Mouse (Mus musculus) CH12.LX (cell line): ENCODE results near the gene Lurap1. TPM values are rescaled to one million over a fixed set of nuclear protein-coding genes. Genes with fewer than 3 reads are reported as not detected.

Source experiments
- DNase-seq: peaks from one replicate; pipeline ENCODE4 v3.0.0-alpha.2; 2013; ENCODE audit errors: extremely low read depth
- H3K27ac ChIP-seq: 2 replicates; pipeline ENCODE4 v1.5.1; 2012; ENCODE audit warnings: low read depth, mild to moderate bottlenecking, control low read depth, moderate library complexity; ENCODE audit not compliant: insufficient read depth
- H3K27me3 ChIP-seq: replicated peaks from 2 replicates; pipeline ENCODE3; 2012; ENCODE audit warnings: inconsistent platforms
- H3K36me3 ChIP-seq, 2 experiments: replicated peaks in 1 of 2; 2 replicates each; pipeline versions ENCODE3 to v1.6.1; 2012; ENCODE audit warnings: inconsistent platforms in 1 of 2, low read length in 1 of 2, mild to moderate bottlenecking in 1 of 2, mixed read lengths in 1 of 2, moderate library complexity in 1 of 2; ENCODE audit not compliant: control insufficient read depth in 1 of 2, insufficient read depth in 1 of 2
- H3K4me1 ChIP-seq, 2 experiments: 2 replicates each; pipeline ENCODE4 v1.6.1; 2012; ENCODE audit warnings: inconsistent platforms in 1 of 2, moderate library complexity in 1 of 2; ENCODE audit not compliant: insufficient read depth in 2 of 2, control insufficient read depth in 1 of 2
- H3K4me2 ChIP-seq: 2 replicates; pipeline ENCODE4 v1.6.1; 2012; ENCODE audit warnings: low read depth, mild to moderate bottlenecking, control low read depth; ENCODE audit not compliant: poor library complexity, insufficient read depth, severe bottlenecking
- H3K4me3 ChIP-seq, 3 experiments: fragments of 150-350 bp in 1 of 3; sonication (generic) in 1 of 3; replicated peaks in 1 of 3; 2 replicates each; pipeline versions ENCODE3 to v1.5.1; 2011 to 2012; ENCODE audit warnings: low read depth in 2 of 3, low read length in 2 of 3, mild to moderate bottlenecking in 2 of 3, moderate library complexity in 2 of 3, control low read depth in 1 of 3, improper control_type of control experiment in 1 of 3, inconsistent platforms in 1 of 3, mixed read lengths in 1 of 3; ENCODE audit not compliant: poor library complexity in 1 of 3
- H3K79me2 ChIP-seq: replicated peaks from 2 replicates; pipeline ENCODE4 v1.6.1; 2012; ENCODE audit warnings: mild to moderate bottlenecking, moderate library complexity; ENCODE audit not compliant: control insufficient read depth, poor library complexity, insufficient read depth, severe bottlenecking; ENCODE audit errors: extremely low read depth
- H3K9ac ChIP-seq: 2 replicates; pipeline ENCODE4 v1.6.1; 2012; ENCODE audit warnings: low read depth, mild to moderate bottlenecking, control low read depth, moderate library complexity; ENCODE audit not compliant: insufficient read depth
- H3K9me3 ChIP-seq: replicated peaks from 2 replicates; pipeline ENCODE3; 2012; ENCODE audit warnings: low read length, inconsistent platforms, mixed read lengths
- BHLHE40 ChIP-seq: IDR thresholded peaks from 2 replicates; pipeline ENCODE4 v1.6.1; 2011; ENCODE audit warnings: mild to moderate bottlenecking, low read depth, low read length, improper control_type of control experiment
- CHD1 ChIP-seq: IDR thresholded peaks from 2 replicates; pipeline ENCODE4 v1.6.1; 2012; ENCODE audit warnings: low read depth, low read length, improper control_type of control experiment, inconsistent platforms
- CHD2 ChIP-seq: IDR thresholded peaks from 2 replicates; pipeline ENCODE4 v1.6.1; 2011; ENCODE audit warnings: low read length, improper control_type of control experiment
- CTCF ChIP-seq, 2 experiments: IDR thresholded peaks in 1 of 2; conservative IDR thresholded peaks in 1 of 2; 2 replicates each; pipeline ENCODE4 v1.5.1; 2011 to 2012; ENCODE audit warnings: low read depth in 2 of 2, low read length in 2 of 2, improper control_type of control experiment in 1 of 2, inconsistent platforms in 1 of 2, mild to moderate bottlenecking in 1 of 2, moderate library complexity in 1 of 2
- E2F4 ChIP-seq: IDR thresholded peaks from 2 replicates; pipeline ENCODE4 v1.6.1; 2011; ENCODE audit warnings: low read depth, low read length, improper control_type of control experiment; ENCODE audit not compliant: insufficient replicate concordance
- GABPA ChIP-seq: IDR thresholded peaks from 2 replicates; pipeline ENCODE4 v1.6.1; 2012; ENCODE audit warnings: low read depth, low read length, improper control_type of control experiment, inconsistent platforms; ENCODE audit not compliant: insufficient replicate concordance
- HCFC1 ChIP-seq: IDR thresholded peaks from 2 replicates; pipeline ENCODE4 v1.6.1; 2012; ENCODE audit warnings: low read depth, mild to moderate bottlenecking, inconsistent platforms, low read length, improper control_type of control experiment
- IRF4 ChIP-seq: IDR thresholded peaks from 2 replicates; pipeline ENCODE4 v1.6.1; 2014; ENCODE audit warnings: low read depth, mild to moderate bottlenecking, inconsistent platforms, low read length, improper control_type of control experiment
- JUN ChIP-seq: IDR thresholded peaks from 2 replicates; pipeline ENCODE4 v1.6.1; 2011; ENCODE audit warnings: low read depth, mild to moderate bottlenecking, low read length, improper control_type of control experiment, moderate library complexity; ENCODE audit not compliant: insufficient read depth
- JUND ChIP-seq: conservative IDR thresholded peaks from 2 replicates; pipeline ENCODE4 v1.6.1; 2011; ENCODE audit warnings: low read depth, low read length, improper control_type of control experiment
- KAT2A ChIP-seq: IDR thresholded peaks from 2 replicates; pipeline ENCODE4 v1.6.1; 2012; ENCODE audit warnings: low read length, improper control_type of control experiment, inconsistent platforms; ENCODE audit not compliant: insufficient replicate concordance
- MAX ChIP-seq: IDR thresholded peaks from 2 replicates; pipeline ENCODE4 v1.6.1; 2011; ENCODE audit warnings: low read length, improper control_type of control experiment
- MEF2A ChIP-seq: IDR thresholded peaks from 2 replicates; pipeline ENCODE4 v1.6.1; 2014; ENCODE audit warnings: low read depth, mild to moderate bottlenecking, inconsistent platforms, low read length, improper control_type of control experiment, borderline replicate concordance
- MXI1 ChIP-seq: IDR thresholded peaks from 2 replicates; pipeline ENCODE4 v1.6.1; 2011; ENCODE audit warnings: mild to moderate bottlenecking, low read depth, low read length, improper control_type of control experiment
- POLR2A ChIP-seq: IDR thresholded peaks from 2 replicates; pipeline ENCODE4 v1.6.1; 2011; ENCODE audit warnings: low read depth, mild to moderate bottlenecking, improper control_type of control experiment, low read length
- POLR2AphosphoS2 ChIP-seq: IDR thresholded peaks from 2 replicates; pipeline ENCODE4 v1.6.1; 2011; ENCODE audit warnings: low read depth, low read length, improper control_type of control experiment
- RAD21 ChIP-seq: IDR thresholded peaks from 2 replicates; pipeline ENCODE4 v1.6.1; 2011; ENCODE audit warnings: low read depth, mild to moderate bottlenecking, low read length, improper control_type of control experiment, moderate library complexity
- RCOR1 ChIP-seq: conservative IDR thresholded peaks from 2 replicates; pipeline ENCODE4 v1.6.1; 2012; ENCODE audit warnings: low read depth, mild to moderate bottlenecking, inconsistent platforms, low read length, improper control_type of control experiment
- SMC3 ChIP-seq: IDR thresholded peaks from 2 replicates; pipeline ENCODE4 v1.6.1; 2011; ENCODE audit warnings: low read depth, low read length, improper control_type of control experiment
- TBP ChIP-seq: conservative IDR thresholded peaks from 2 replicates; pipeline ENCODE4 v1.6.1; 2011; ENCODE audit warnings: low read depth, low read length, improper control_type of control experiment
- TCF12 ChIP-seq: IDR thresholded peaks from 2 replicates; pipeline ENCODE4 v1.6.1; 2014; ENCODE audit warnings: low read depth, mild to moderate bottlenecking, inconsistent platforms, low read length, improper control_type of control experiment
- USF1 ChIP-seq: IDR thresholded peaks from 2 replicates; pipeline ENCODE4 v1.6.1; 2014; ENCODE audit warnings: low read depth, mild to moderate bottlenecking, inconsistent platforms, low read length, improper control_type of control experiment
- USF2 ChIP-seq: conservative IDR thresholded peaks from 2 replicates; pipeline ENCODE4 v1.6.1; 2011; ENCODE audit warnings: low read depth, low read length, improper control_type of control experiment
- ZC3H11A ChIP-seq: IDR thresholded peaks from 2 replicates; pipeline ENCODE4 v1.6.1; 2012; ENCODE audit warnings: low read depth, mild to moderate bottlenecking, inconsistent platforms, low read length, improper control_type of control experiment
- ZMIZ1 ChIP-seq: IDR thresholded peaks from 2 replicates; pipeline ENCODE4 v1.6.1; 2012; ENCODE audit warnings: low read depth, mild to moderate bottlenecking, inconsistent platforms, low read length, improper control_type of control experiment
- ZNF384 ChIP-seq: IDR thresholded peaks from 2 replicates; pipeline ENCODE4 v1.6.1; 2012; ENCODE audit warnings: low read depth, low read length, improper control_type of control experiment, inconsistent platforms
- dilution Hi-C: fragments of 300-500 bp; cut with MboI; formaldehyde crosslinking; loops from 2 replicates; pipeline ENCODE4 v1.14.3; 2020; ENCODE audit warnings: low sequenced_read_pairs; ENCODE audit not compliant: extremely low pct_unique_long_range_greater_than_20kb, extremely low pct_ligation_motif_present
- in situ Hi-C: fragments of 300-500 bp; cut with MboI; formaldehyde crosslinking; loops from 3 replicates; pipeline ENCODE4 v1.14.3; 2019; ENCODE audit warnings: low sequenced_read_pairs, low pct_ligation_motif_present, low pct_unique_long_range_greater_than_20kb, mixed read lengths
- polyA plus RNA-seq: library from polyadenylated mRNA; unstranded; fragments of >175 nt; gene quantifications from 2 replicates; pipeline ENCODE4 v1.2.1, GENCODE M21; 2012; ENCODE audit warnings: low read depth; ENCODE audit not compliant: insufficient read length
- total RNA-seq, 2 experiments: library from RNA; depleted of rRNA; stranded (reverse); fragments of 300-350 nt in 1 of 2; fragments of >200 nt in 1 of 2; gene quantifications; 2 replicates each; pipeline ENCODE4 v1.2.3; 2012 to 2014

Gene Lurap1
- total and polyA plus RNA-seq, 3 experiments: 0.10 TPM; not detected in 2

GRCm38 (mm10) chr4:116134990-116135389, 16.1 kb downstream of the Lurap1 start:
- dilution Hi-C loops (no loop called here), in situ Hi-C loops (no loop called here)
- peak; percentile 55 for DNase-seq
- Histone ChIP-seq H3K9ac (no peak overlapping the region), H3K9me3 (no peaks in the 10 kb centered on the region), H3K27me3 (no peaks in the 10 kb centered on the region), H3K4me3 (no peak overlapping the region), H3K4me1 (peaks cover 6 to 36% of the 10 kb centered on the region in 2 experiments), H3K4me2 (no peak overlapping the region), H3K36me3 (peaks cover 0 to 19% of the 10 kb centered on the region in 2 experiments), H3K27ac (no peak overlapping the region), H3K79me2 (no peaks in the 10 kb centered on the region)
- TF ChIP-seq E2F4: no peak
- no peak for TF ChIP-seq MXI1
- no peak for TF ChIP-seq BHLHE40
- TF ChIP-seq HCFC1: no peak
- TF ChIP-seq KAT2A: no peak
- no peak for TF ChIP-seq TCF12
- no peak for TF ChIP-seq GABPA
- TF ChIP-seq JUN: no peak
- TF ChIP-seq ZC3H11A: peak; percentile 35; the same call in 1 of the 2 replicates
- TF ChIP-seq ZMIZ1: no peak
- TF ChIP-seq CHD1: no peak
- TF ChIP-seq SMC3: peak; percentile 77
- TF ChIP-seq USF2: no peak
- TF ChIP-seq TBP: no peak
- TF ChIP-seq JUND: no peak
- peak; percentile 91 for TF ChIP-seq RAD21
- peak; percentile 77 to 90 for TF ChIP-seq CTCF (conservative IDR thresholded peaks at IDR 0.05 in 1 of 2, IDR thresholded peaks at IDR 0.05 in 1 of 2; ENCODE audit: low read depth in 2 of 2, low read length in 2 of 2)
- no peak for TF ChIP-seq IRF4
- TF ChIP-seq POLR2AphosphoS2: no peak
- TF ChIP-seq RCOR1: no peak
- TF ChIP-seq MAX: no peak
- TF ChIP-seq ZNF384: peak; percentile 85

GRCm38 (mm10) chr4:116133126-116133525, 18.0 kb downstream of the Lurap1 start:
- H3K9me3 ChIP-seq: no peaks in the 10 kb centered on the region
- H3K9ac ChIP-seq: no peak overlapping the region
- no peak for DNase-seq

More at GRCm38 (mm10) chr4:116133126-116133525, 18.0 kb downstream of the Lurap1 start:
- Histone ChIP-seq H3K4me3 (no peak overlapping the region), H3K4me1 (peaks cover 6 to 32% of the 10 kb centered on the region in 2 experiments), H3K4me2 (no peak overlapping the region), H3K79me2 (no peaks in the 10 kb centered on the region), H3K36me3 (peaks cover 0 to 19% of the 10 kb centered on the region in 2 experiments), H3K27me3 (no peaks in the 10 kb centered on the region), H3K27ac (no peak overlapping the region)
- dilution Hi-C loops: no loop called here
- TF ChIP-seq CHD2 (no peak), USF1 (no peak), POLR2A (no peak), KAT2A (no peak), MEF2A (no peak), JUN (no peak), USF2 (no peak)
- TF ChIP-seq, all 38 proteins: peak for 0
- in situ Hi-C loops: no loop called here
